Mouse (Mus musculus): ENCODE data around the gene Tln2. TPM values are rescaled to one million over a fixed set of nuclear protein-coding genes. Genes with fewer than 3 reads are reported as not detected.

Gene Tln2
- total RNA-seq, 4 experiments from 2014 or later, result 70.6 to 93.7 (median 76.7) TPM

- no peak for DNase-seq (ENCODE audit: low spot score in 2 of 2)
Measured at GRCm38 (mm10) chr9:67285544-67285943, 274.0 kb downstream of the Tln2 start.

GRCm38 (mm10) chr9:67281812-67282211, 277.7 kb downstream of the Tln2 start:
- DNase-seq (ENCODE audit: low spot score in 2 of 2), result no peak

- DNase-seq (ENCODE audit: low spot score in 2 of 2), result peak in 1 of 2 experiments; percentile 17
Measured at GRCm38 (mm10) chr9:67280311-67280710, 279.2 kb downstream of the Tln2 start.

DNA sequence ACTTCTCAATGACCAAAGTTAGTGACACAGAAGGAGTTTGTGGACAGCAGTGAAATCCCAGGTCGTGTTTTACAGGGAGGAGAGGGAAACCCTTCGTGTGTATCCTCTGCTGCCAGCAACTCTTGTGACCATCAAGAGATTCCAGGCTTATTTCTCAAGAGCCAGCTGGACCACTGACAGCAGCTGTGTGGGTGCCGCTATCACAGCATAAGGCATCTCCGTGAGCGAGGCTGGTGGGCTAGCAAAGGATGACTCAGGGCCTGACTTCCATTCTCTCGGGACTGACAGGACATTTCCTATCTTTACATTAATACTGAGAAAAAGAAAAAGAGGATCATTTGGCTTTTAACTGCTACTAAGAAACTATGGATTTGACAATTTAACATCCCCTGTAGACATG, 283.1 kb downstream of the Tln2 start:
- no peak for DNase-seq (ENCODE audit: low spot score in 2 of 2)

DNA sequence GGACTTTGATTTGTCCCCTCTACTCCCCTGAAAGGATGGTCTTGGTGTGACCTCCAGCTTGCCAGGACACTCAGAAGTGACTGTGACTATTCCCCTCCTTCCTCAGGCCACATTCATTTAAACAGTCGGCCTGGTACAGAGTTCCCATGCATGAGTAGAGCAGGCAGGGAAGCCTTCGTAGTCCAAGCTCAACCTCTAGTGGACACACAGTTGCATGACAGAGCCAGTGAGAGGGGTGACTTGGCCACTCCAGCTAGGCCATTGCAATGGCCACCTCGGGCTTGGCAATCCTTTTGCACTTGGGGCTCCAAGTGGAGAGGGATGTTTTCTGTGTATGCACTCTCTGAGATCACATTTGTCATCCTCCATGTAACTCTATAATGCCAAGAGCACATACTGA, 285.2 kb downstream of the Tln2 start:
- peak in 1 of 2 experiments; percentile 35 for DNase-seq (ENCODE audit: low spot score in 2 of 2)

DNA sequence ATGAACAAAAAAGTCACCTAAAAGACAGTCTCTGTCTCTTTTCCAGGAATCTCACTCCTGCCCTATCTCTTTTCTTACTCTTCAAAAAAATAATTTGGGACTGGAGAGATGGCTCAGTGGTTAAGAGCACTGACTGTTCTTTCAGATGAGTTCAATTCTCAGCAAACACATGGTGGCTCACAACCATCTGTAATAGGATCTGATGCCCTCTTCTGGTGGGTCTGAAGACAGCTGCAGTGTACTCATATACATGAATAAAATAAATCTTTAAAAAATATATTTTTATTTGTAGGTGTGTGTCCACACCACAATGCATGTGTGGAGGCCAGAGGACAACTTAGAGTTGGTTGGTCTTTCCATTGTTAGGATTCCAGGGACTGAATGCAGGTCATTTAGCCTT, 286.1 kb downstream of the Tln2 start:
- no peak for DNase-seq (ENCODE audit: low spot score in 2 of 2)

DNA sequence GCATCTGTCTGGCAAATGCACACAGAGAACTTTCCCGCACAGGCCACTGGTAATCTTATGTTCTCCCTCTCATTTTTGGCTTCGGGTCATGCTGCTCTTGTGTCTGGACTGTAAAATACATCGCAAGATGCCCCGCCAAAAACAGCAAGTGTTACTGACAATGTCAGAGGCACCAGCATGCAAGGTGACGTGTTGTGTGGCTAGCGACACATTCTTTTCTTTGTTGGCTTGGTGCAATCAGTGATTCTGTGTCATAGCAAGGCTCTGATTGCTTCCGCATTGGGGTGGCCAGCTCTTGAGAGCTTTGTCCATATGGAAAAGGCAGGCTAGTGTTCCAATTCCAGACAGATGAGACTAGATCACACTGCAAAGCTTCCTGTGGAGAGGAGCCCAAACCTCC, 288.8 kb downstream of the Tln2 start:
- DNase-seq (ENCODE audit: low spot score in 2 of 2), result no peak

- no peak for DNase-seq (ENCODE audit: low spot score in 2 of 2)
Measured at GRCm38 (mm10) chr9:67270061-67270595, 289.4 kb downstream of the Tln2 start.

GRCm38 (mm10) chr9:67267276-67267990, 292.1 kb downstream of the Tln2 start:
- DNase-seq (ENCODE audit: low spot score in 2 of 2), result no peak

DNA sequence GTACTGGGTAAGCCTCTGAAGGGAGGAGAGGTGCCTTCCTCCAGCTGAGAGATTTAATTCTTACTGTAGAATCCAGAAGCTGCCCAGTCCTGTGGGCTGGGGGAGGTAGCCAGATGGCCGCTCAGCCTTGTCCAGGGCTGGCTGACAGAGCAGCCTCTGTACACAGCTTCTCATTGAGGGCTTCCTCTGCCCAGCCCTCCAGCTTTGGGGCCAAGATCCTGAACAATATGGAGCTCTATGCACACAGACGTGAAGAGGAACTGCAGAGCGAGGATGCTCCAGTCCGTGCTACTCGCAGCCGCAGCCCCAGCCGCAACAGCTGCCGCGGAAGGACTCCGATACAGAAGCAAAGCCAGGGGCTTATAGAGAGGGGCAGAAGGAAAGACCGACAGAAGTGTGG, 294.0 kb downstream of the Tln2 start:
- no peak for DNase-seq (ENCODE audit: low spot score in 2 of 2)

GRCm38 (mm10) chr9:67264896-67265295, 294.6 kb downstream of the Tln2 start:
- no peak for DNase-seq (ENCODE audit: low spot score in 2 of 2)

- no peak for DNase-seq (ENCODE audit: low spot score in 2 of 2)
Measured at GRCm38 (mm10) chr9:67260835-67261599, 298.5 kb downstream of the Tln2 start.

- peak; percentile 33 to 55 for DNase-seq (ENCODE audit: low spot score in 2 of 2)
Measured at GRCm38 (mm10) chr9:67250141-67250540, 309.4 kb downstream of the Tln2 start.

- peak in 1 of 2 experiments; percentile 30 for DNase-seq (ENCODE audit: low spot score in 2 of 2)
Measured at GRCm38 (mm10) chr9:67247365-67247950, 312.0 kb downstream of the Tln2 start.

DNA sequence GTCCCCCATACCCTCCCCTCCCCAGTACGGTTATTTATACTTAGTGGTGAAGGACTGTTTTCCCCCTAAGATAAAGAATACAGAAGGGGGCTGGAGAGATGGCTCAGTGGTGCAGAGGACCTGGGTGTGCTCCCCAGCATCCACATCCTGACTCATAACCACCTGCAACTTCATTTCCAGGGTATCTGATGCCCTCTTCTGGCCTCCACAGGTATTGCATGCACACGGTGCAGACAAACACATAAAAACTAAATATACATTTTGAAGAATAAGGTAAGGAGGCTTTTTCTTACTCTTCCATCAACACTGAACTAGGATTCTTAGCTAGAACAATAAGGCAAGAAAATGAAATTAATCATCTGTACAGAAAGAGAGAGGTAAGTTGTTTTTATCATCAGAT, 314.2 kb downstream of the Tln2 start:
- no peak for DNase-seq (ENCODE audit: low spot score in 2 of 2)

DNA sequence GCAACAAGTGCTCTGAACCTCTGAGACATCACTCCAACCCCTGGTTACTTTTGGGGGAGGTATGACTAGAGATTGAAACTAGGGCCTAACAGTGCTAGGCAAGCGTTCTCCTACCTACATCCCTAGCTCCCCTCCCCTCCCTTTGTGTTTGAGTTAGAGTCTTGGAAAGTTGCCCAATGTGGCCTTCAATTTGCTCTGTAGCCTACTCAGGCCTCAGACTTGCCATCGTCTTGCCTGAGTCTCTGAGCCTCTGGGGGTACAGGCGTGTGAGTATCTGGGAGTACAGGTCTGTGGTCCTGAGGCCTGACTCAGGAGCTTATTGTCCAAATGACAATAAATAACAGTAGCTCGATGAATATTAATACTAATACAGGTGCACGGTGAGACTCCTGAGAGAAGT, 317.8 kb downstream of the Tln2 start:
- no peak for DNase-seq (ENCODE audit: low spot score in 2 of 2)

DNA sequence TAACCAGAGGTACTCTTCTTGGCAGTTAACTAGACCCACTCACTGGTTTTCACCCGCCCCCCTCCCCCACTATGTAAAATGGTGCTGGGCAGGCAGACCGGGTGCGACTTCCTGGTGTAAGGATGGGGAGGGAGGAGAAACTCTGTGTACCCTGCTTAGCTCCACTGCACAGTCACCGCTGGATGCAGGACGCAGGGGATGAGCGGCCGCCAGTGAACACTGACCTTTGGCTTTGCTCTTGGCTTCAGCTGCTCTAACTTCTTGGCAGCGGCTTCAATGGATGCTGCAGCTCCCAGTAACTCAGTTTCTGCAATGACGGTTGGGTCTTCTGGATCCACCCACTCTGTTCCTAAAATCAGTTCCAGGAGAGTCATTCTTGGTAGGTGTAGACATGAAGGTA, 319.0 kb downstream of the Tln2 start:
- peak; percentile 36 to 62 for DNase-seq (ENCODE audit: low spot score in 2 of 2)

DNA sequence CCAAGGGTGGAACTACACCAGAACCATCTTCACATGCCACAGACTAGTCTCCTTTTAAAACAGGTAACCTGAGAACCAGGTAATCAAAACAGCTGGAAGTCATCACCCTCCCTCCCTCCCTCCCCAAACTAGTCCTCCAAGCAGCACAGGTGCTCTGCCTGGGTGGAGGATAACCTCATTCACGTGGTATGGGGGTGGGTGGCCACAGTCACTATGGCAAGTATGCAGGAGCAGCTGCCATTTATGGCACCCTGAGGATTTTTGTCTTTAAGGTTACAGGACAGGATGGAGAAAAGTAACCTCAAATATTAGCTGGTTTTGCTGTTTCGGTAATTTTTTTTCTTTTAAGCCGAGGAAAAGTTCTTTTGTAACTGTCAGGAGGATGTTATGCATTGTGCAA, 322.5 kb downstream of the Tln2 start:
- no peak for DNase-seq (ENCODE audit: low spot score in 2 of 2)

GRCm38 (mm10) chr9:67235441-67236217, 323.9 kb downstream of the Tln2 start:
- no peak for DNase-seq (ENCODE audit: low spot score in 2 of 2)

GRCm38 (mm10) chr9:67229033-67229432, 330.5 kb downstream of the Tln2 start:
- no peak for DNase-seq (ENCODE audit: low spot score in 2 of 2)

DNA sequence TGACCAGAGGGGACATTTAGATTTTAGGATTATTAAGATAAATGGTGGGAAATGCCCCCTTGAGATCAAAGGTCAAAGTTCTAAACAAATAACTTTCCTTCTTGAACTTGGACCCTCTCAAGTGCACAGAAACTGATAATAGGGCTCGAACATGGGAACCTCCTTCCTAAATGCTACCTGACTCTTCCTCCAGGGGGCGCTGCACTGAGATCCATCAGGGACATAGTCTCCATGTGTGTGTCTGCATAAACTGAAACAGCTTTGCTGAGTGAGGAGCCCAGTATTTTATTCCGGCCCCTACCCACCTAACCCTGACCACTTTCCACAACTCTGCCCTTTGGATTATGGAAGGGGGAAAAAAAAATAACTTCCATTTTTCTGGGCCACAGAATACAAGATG, 339.1 kb downstream of the Tln2 start:
- peak in 1 of 2 experiments; percentile 23 for DNase-seq (ENCODE audit: low spot score in 2 of 2)

Data from gastrocnemius, adult 8-10 months (tissue).